Mouse (Mus musculus): ENCODE data around the gene Wipf2. TPM values are rescaled to one million over a fixed set of nuclear protein-coding genes. Genes with fewer than 3 reads are reported as not detected.
A peak's percentile ranks its signal among the peaks of the same experiment; 100 is the strongest.

Gene Wipf2
- polyA plus RNA-seq, 1 experiment from 2014 or later: 3.9 TPM

DNA sequence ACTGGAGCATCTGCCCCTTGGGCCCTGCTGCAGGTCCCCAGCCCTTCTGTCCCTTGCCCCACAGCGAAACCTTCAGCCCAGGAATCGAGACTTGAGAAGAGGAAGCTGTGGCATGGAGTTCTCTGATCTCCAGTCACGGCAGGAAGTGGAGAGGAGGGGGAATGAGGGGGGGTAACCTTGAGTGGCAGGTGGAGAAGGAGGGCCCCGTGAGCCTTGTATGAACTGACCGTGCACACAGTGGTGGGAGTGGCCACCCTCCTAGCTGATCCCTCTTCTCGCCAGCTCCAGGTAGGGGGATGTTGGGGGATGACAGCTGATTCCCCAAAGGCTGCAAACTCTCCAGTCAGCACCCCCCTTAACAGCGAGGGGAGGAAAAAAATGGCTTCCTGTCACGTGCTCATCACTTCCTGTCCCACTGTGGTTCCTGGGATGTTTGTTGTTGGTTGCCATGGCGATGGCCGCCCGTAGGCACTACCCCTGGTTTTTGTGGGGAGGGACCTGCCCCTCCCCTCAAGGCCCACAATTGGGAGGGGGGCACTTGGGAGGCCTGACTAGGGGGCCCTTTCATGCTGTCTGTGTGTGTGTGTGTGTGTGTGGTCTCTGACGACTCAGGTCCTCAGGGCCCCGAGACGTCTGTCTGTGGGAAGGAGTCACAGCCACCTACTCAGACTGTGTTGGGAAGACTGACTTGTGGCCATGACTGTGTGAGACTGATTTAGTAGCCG, 78.5 kb downstream of the Wipf2 start:
- Histone ChIP-seq H3K27me3 (replicated peaks) (no peaks in the 10 kb centered on the region), H3K27ac (replicated peaks) (peak overlapping the region; percentile 90), H3K4me1 (peaks cover 86% of the 10 kb centered on the region), H3K36me3 (no peaks in the 10 kb centered on the region), H3K9ac (replicated peaks) (peak overlapping the region; percentile 56), H3K9me3 (replicated peaks) (no peaks in the 10 kb centered on the region), H3K4me2 (peak overlapping the region; percentile 84), H3K4me3 (replicated peaks) (peak overlapping the region; percentile 52)
- 2% methylated on average over 15 of the region's 15 CpGs for WGBS
- ATAC-seq (ENCODE audit: low FRiP score): peak; percentile 52

DNA sequence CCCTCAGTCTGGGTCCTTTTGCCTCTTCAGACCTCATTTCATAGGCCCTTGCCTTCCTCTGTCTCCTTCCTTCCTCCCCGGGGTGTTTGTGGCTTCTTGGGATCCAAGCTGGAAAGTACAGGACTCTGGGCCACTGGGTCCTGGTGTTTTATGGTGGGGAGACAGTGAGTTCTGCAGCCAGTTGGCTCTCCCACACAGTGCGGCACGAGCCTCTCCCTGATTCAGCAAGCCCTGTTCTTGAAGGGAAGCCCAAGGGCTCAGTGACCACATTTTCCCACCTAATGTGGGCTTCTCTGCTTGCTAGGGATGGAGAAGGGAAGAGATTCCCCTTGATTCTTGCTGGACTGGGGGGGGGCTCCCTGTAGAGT, 79.1 kb downstream of the Wipf2 start:
- no peak for ATAC-seq (ENCODE audit: low FRiP score)
- Histone ChIP-seq H3K27ac (replicated peaks) (peak overlapping the region; percentile 90), H3K9me3 (replicated peaks) (no peaks in the 10 kb centered on the region), H3K27me3 (replicated peaks) (no peaks in the 10 kb centered on the region), H3K4me3 (replicated peaks) (peak overlapping the region; percentile 52), H3K4me2 (peak overlapping the region; percentile 84), H3K9ac (replicated peaks) (peak overlapping the region; percentile 56; the same call in 1 of the 2 replicates), H3K4me1 (peaks cover 88% of the 10 kb centered on the region), H3K36me3 (no peaks in the 10 kb centered on the region)
- 38% methylated on average over 3 of the region's 3 CpGs for WGBS

GRCm38 (mm10) chr11:98942923-98943641, 79.6 kb downstream of the Wipf2 start:
- WGBS: 52% methylated on average over 8 of the region's 8 CpGs
- Histone ChIP-seq H3K4me3 (replicated peaks) (no peak overlapping the region), H3K27ac (replicated peaks) (peak overlapping the region; percentile 90), H3K9me3 (replicated peaks) (no peaks in the 10 kb centered on the region), H3K9ac (replicated peaks) (peak overlapping the region; percentile 56; the same call in 1 of the 2 replicates), H3K4me1 (peaks cover 88% of the 10 kb centered on the region), H3K36me3 (no peaks in the 10 kb centered on the region), H3K4me2 (peak overlapping the region; percentile 84), H3K27me3 (replicated peaks) (no peaks in the 10 kb centered on the region)
- ATAC-seq (ENCODE audit: low FRiP score): no peak; the same call in 1 of the 2 replicates

- no peak overlapping the region; the same call in 1 of the 2 replicates for H3K9ac ChIP-seq (replicated peaks)
- no peak for ATAC-seq (ENCODE audit: low FRiP score)
- no peaks in the 10 kb centered on the region for H3K36me3 ChIP-seq
- no peak overlapping the region for H3K4me3 ChIP-seq (replicated peaks)
- no peaks in the 10 kb centered on the region for H3K27me3 ChIP-seq (replicated peaks)
- no peaks in the 10 kb centered on the region for H3K9me3 ChIP-seq (replicated peaks)
- H3K4me1 ChIP-seq: peaks cover 83% of the 10 kb centered on the region
- 31% methylated on average over 14 of the region's 14 CpGs for WGBS
- H3K27ac ChIP-seq (replicated peaks): peak overlapping the region; percentile 90
- peak overlapping the region; percentile 84 for H3K4me2 ChIP-seq
Observed at GRCm38 (mm10) chr11:98943741-98944461, 80.5 kb downstream of the Wipf2 start.

GRCm38 (mm10) chr11:98944897-98945604, 81.6 kb downstream of the Wipf2 start:
- H3K27ac ChIP-seq (replicated peaks): 0 out of 2 replicates have a peak overlapping the region, but pooled peaks have one; percentile 15
- H3K4me2 ChIP-seq: no peak overlapping the region
- H3K4me3 ChIP-seq (replicated peaks): no peak overlapping the region
- H3K4me1 ChIP-seq: peaks cover 82% of the 10 kb centered on the region
- H3K36me3 ChIP-seq: no peaks in the 10 kb centered on the region
- no peaks in the 10 kb centered on the region for H3K27me3 ChIP-seq (replicated peaks)
- 50% methylated on average over 11 of the region's 11 CpGs for WGBS
- ATAC-seq (ENCODE audit: low FRiP score): no peak
- no peak overlapping the region for H3K9ac ChIP-seq (replicated peaks)
- H3K9me3 ChIP-seq (replicated peaks): no peaks in the 10 kb centered on the region

DNA sequence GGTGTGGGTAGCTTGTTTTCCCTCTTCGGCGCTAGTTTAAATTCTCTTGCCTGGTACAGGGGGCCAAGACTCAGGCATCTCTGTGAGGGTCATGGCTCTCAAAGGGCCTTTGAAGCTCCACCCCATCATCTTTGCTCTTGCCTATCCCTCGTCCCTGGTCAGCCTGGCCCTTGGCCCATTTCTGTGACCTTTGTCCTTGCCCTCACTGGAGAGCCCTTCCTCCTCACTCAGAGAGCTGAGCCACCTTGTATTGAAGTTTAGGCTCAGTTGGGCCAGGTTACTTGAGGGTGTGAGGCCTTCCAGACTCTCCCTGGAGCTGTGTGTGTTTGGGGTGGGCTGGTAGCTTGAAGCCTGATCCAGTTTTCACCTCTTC, 82.2 kb downstream of the Wipf2 start:
- 68% methylated on average over 3 of the region's 3 CpGs for WGBS
- no peak overlapping the region for H3K4me3 ChIP-seq (replicated peaks)
- ATAC-seq (ENCODE audit: low FRiP score): no peak
- no peak overlapping the region for H3K4me2 ChIP-seq
- no peak overlapping the region for H3K9ac ChIP-seq (replicated peaks)
- H3K27me3 ChIP-seq (replicated peaks): no peaks in the 10 kb centered on the region
- H3K4me1 ChIP-seq: peaks cover 82% of the 10 kb centered on the region
- H3K36me3 ChIP-seq: 0 out of 2 replicates have a peak, but pooled peaks cover 1% of the 10 kb centered on the region
- H3K27ac ChIP-seq (replicated peaks): no peak overlapping the region
- H3K9me3 ChIP-seq (replicated peaks): no peaks in the 10 kb centered on the region

- H3K9me3 ChIP-seq (replicated peaks): no peaks in the 10 kb centered on the region
- peaks cover 71% of the 10 kb centered on the region for H3K4me1 ChIP-seq
- H3K4me3 ChIP-seq (replicated peaks): no peak overlapping the region
- 0 out of 2 replicates have a peak, but pooled peaks cover 4% of the 10 kb centered on the region for H3K36me3 ChIP-seq
- H3K4me2 ChIP-seq: no peak overlapping the region
- no peak overlapping the region for H3K27ac ChIP-seq (replicated peaks)
- ATAC-seq (ENCODE audit: low FRiP score): no peak
- WGBS: 83% methylated on average over 18 of the region's 18 CpGs
- H3K27me3 ChIP-seq (replicated peaks): no peaks in the 10 kb centered on the region
- H3K9ac ChIP-seq (replicated peaks): no peak overlapping the region
Observed at GRCm38 (mm10) chr11:98947969-98948569, 84.6 kb downstream of the Wipf2 start.

DNA sequence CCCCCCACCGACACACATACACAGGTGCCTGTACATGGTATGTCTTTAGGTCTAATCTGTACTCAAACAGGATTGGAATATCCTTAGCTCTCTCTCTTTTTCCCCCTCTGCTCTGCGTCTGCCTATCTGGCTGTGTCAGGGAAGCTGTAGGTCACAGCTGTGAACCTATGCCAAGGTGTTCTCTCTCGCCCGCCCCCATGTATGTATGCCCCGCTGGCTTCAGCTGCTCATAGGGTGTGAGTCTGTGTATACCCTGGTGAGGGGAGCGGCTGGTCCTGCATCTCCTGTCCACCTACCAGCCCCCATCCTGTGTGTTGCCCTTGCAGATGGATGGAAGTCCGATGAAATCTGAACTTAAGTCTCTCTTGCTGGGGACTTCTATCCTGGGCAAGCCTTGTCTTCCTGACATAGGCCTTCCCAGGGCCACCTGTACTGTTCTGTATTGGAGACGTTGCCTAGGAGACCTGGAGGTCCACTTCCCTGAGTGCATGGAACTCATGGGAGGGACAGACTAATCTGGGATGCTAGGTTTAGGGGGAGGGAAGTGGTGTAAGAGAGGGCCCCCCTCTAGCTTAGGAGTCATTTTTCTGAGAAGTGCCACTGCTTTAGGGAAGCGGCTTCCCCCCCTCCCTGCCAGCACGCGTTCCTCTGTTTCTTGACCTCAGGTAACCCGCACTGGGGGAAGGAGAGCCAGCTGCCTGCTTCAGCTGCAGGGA, 86.0 kb downstream of the Wipf2 start:
- 0 out of 2 replicates have a peak, but pooled peaks cover 4% of the 10 kb centered on the region for H3K36me3 ChIP-seq
- H3K4me1 ChIP-seq: peaks cover 69% of the 10 kb centered on the region
- ATAC-seq (ENCODE audit: low FRiP score): no peak
- H3K27ac ChIP-seq (replicated peaks): no peak overlapping the region
- H3K9ac ChIP-seq (replicated peaks): no peak overlapping the region
- no peaks in the 10 kb centered on the region for H3K9me3 ChIP-seq (replicated peaks)
- H3K27me3 ChIP-seq (replicated peaks): no peaks in the 10 kb centered on the region
- no peak overlapping the region for H3K4me3 ChIP-seq (replicated peaks)
- WGBS: 82% methylated on average over 12 of the region's 12 CpGs
- H3K4me2 ChIP-seq: no peak overlapping the region

DNA sequence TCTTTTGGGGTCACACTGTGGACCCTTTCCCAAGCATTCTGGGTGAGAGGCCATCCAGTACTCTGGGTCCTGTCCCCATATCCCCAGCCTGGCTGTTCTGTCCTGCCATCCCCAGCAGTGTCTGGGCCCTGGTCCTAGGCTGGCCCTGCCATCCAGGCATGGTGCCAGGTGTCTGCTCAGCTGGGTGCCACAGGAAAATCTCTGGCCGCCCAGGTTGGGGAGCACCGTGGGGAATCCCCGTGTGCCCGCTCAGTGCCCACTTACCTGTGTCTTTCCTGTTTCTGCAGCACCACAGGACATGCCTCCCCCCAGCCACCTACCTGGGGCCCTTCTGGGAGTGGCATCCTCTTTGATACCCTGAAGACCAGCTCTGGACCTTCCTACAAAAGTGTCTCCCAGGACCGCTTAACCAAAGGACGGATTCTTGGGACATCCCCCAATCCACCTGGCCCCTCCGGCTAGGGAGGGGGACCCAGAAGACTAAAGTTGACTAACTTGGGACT, 86.6 kb downstream of the Wipf2 start:
- H3K9ac ChIP-seq (replicated peaks): no peak overlapping the region
- WGBS: 79% methylated on average over 7 of the region's 7 CpGs
- ATAC-seq (ENCODE audit: low FRiP score): no peak

GRCm38 (mm10) chr11:98950484-98950883, 87.0 kb downstream of the Wipf2 start:
- no peak overlapping the region for H3K9ac ChIP-seq (replicated peaks)
- ATAC-seq (ENCODE audit: low FRiP score): no peak
- H3K27me3 ChIP-seq (replicated peaks): no peaks in the 10 kb centered on the region
- peaks cover 70% of the 10 kb centered on the region for H3K4me1 ChIP-seq
- WGBS: 92% methylated on average over 9 of the region's 9 CpGs
- H3K27ac ChIP-seq (replicated peaks): peak overlapping the region; percentile 80
- H3K9me3 ChIP-seq (replicated peaks): no peaks in the 10 kb centered on the region
- 0 out of 2 replicates have a peak, but pooled peaks cover 4% of the 10 kb centered on the region for H3K36me3 ChIP-seq
- H3K4me2 ChIP-seq: no peak overlapping the region
- H3K4me3 ChIP-seq (replicated peaks): no peak overlapping the region

More for the DNA sequence above, 86.6 kb downstream of the Wipf2 start:
- Histone ChIP-seq H3K4me2 (no peak overlapping the region), H3K36me3 (0 out of 2 replicates have a peak, but pooled peaks cover 4% of the 10 kb centered on the region), H3K9me3 (replicated peaks) (no peaks in the 10 kb centered on the region), H3K27ac (replicated peaks) (no peak overlapping the region; the same call in 1 of the 2 replicates), H3K4me1 (peaks cover 69% of the 10 kb centered on the region), H3K27me3 (replicated peaks) (no peaks in the 10 kb centered on the region), H3K4me3 (replicated peaks) (no peak overlapping the region)

Measured in neural tube, embryonic 15.5 days (tissue).